Mouse (Mus musculus) liver, embryonic 13.5 days (tissue): ENCODE measurements around the gene Aoc3. TPM values are rescaled to one million over a fixed set of nuclear protein-coding genes. Genes with fewer than 3 reads are reported as not detected.
"Not testable (repeated sequence)": the region's sequence is repeated elsewhere in the genome, so short reads cannot be mapped to it uniquely, and the experiment has no call there.

Experiments
- ATAC-seq: fragments of 200-750 bp; cut with Nextera tagmentation; 2 replicates; pipeline ENCODE4 v1.8.0; 2017; ENCODE audit warnings: low read depth, mild to moderate bottlenecking, moderate number of reproducible peaks, moderate library complexity
- DNase-seq: peaks from one replicate; pipeline ENCODE4 v3.0.0; 2022
- H3K27ac ChIP-seq: fragments of 300-500 bp; sonication (generic); 2 replicates; pipeline ENCODE4 v1.5.1; 2015; ENCODE audit warnings: moderate library complexity, mild to moderate bottlenecking, inconsistent platforms
- H3K27me3 ChIP-seq: fragments of 300-500 bp; sonication (generic); 2 replicates; pipeline ENCODE4 v1.6.1; 2015; ENCODE audit warnings: mild to moderate bottlenecking, inconsistent platforms
- H3K36me3 ChIP-seq: fragments of 300-500 bp; sonication (generic); 2 replicates; pipeline ENCODE4 v1.6.1; 2015; ENCODE audit warnings: mild to moderate bottlenecking, inconsistent platforms
- H3K4me1 ChIP-seq: fragments of 300-500 bp; sonication (generic); replicated peaks from 2 replicates; pipeline ENCODE4 v1.6.1; 2015; ENCODE audit warnings: inconsistent platforms
- H3K4me2 ChIP-seq: fragments of 300-500 bp; sonication (generic); 2 replicates; pipeline ENCODE4 v1.6.1; 2015; ENCODE audit warnings: inconsistent platforms, mild to moderate bottlenecking, moderate library complexity
- H3K4me3 ChIP-seq: fragments of 300-500 bp; sonication (generic); replicated peaks from 2 replicates; pipeline ENCODE4 v1.5.1; 2015; ENCODE audit warnings: mild to moderate bottlenecking, inconsistent platforms
- H3K9ac ChIP-seq: fragments of 300-500 bp; sonication (generic); 2 replicates; pipeline ENCODE4 v1.6.1; 2015; ENCODE audit warnings: mild to moderate bottlenecking, inconsistent platforms
- H3K9me3 ChIP-seq: fragments of 300-500 bp; sonication (generic); replicated peaks from 2 replicates; pipeline ENCODE4 v1.6.1; 2016; ENCODE audit warnings: inconsistent platforms
- WGBS: fragments of 180-500 bp; shearing (Covaris S2); methylation state at CpG from one replicate; pipeline ENCODE4 v1.1.7; 2015; ENCODE audit not compliant: insufficient replicate concordance; 5-methylcytosine and 5-hydroxymethylcytosine counted together
- microRNA-seq: library from miRNA; unstranded; fragments of <30 nt; microRNA quantifications from one replicate; pipeline ENCODE4, GENCODE M21; 2016
- polyA plus RNA-seq: library from polyadenylated mRNA; unstranded; fragments of >200 nt; fragmentation: Nextera tagmentation; extraction: Ambion mirVana; gene quantifications from 2 replicates; pipeline ENCODE4 v1.2.1, GENCODE M21; 2015

Gene Aoc3
- polyA plus RNA-seq, 1 experiment from 2014 or later: 0.07 TPM

GRCm38 (mm10) chr11:101378196-101378595 is 47.8 kb downstream of the Aoc3 start:
- H3K4me1 ChIP-seq, H3K9ac ChIP-seq, H3K4me2 ChIP-seq, H3K36me3 ChIP-seq, ATAC-seq, H3K27ac ChIP-seq, H3K4me3 ChIP-seq, DNase-seq, H3K9me3 ChIP-seq: not testable (repeated sequence)
- 82% methylated on average over 8 of the region's 8 CpGs for WGBS
- peaks cover 10% of the 10 kb centered on the region; the same call in 1 of the 2 replicates for H3K27me3 ChIP-seq

GRCm38 (mm10) chr11:101378926-101379325 is 48.5 kb downstream of the Aoc3 start:
- Histone ChIP-seq H3K4me1 (no peaks in the 10 kb centered on the region), H3K27me3 (peaks cover 10% of the 10 kb centered on the region; the same call in 1 of the 2 replicates), H3K9ac (no peak overlapping the region), H3K9me3 (no peaks in the 10 kb centered on the region), H3K27ac (no peak overlapping the region), H3K36me3 (no peaks in the 10 kb centered on the region), H3K4me2 (no peak overlapping the region), H3K4me3 (no peak overlapping the region)
- ATAC-seq (no peak), DNase-seq (no peak)
- WGBS: 64% methylated on average over 6 of the region's 6 CpGs

GRCm38 (mm10) chr11:101381817-101382216 is 51.4 kb downstream of the Aoc3 start:
- Histone ChIP-seq H3K4me3 (no peak overlapping the region), H3K27ac (no peak overlapping the region), H3K9me3 (no peaks in the 10 kb centered on the region), H3K4me2 (no peak overlapping the region), H3K36me3 (no peaks in the 10 kb centered on the region), H3K4me1 (no peaks in the 10 kb centered on the region), H3K9ac (no peak overlapping the region), H3K27me3 (peaks cover 10% of the 10 kb centered on the region; the same call in 1 of the 2 replicates)
- DNase-seq (no peak), ATAC-seq (no peak)
- 29% methylated on average over 4 of the region's 4 CpGs for WGBS

Small RNA genes lying within 50 kb of the gene (microRNA-seq; reads per million reads assigned to microRNA genes)
- gene Gm25593: not detected

Other genes starting within 250 kb of the Aoc3 start
- 23.0 and 23.2 TPM in 2 replicates for gene Coasy, start 248.0 kb upstream of the Aoc3 start, polyA plus RNA-seq
- 32.5 and 34.4 TPM in 2 replicates for gene Mlx, start 243.3 kb upstream of the Aoc3 start, polyA plus RNA-seq
- 26.4 and 27.1 TPM in 2 replicates for gene Psmc3ip, start 235.2 kb upstream of the Aoc3 start, polyA plus RNA-seq
- 11.5 and 13.0 TPM in 2 replicates for gene Retreg3, start 210.7 kb upstream of the Aoc3 start, polyA plus RNA-seq
- gene Tubg1, start 210.7 kb upstream of the Aoc3 start, polyA plus RNA-seq: 49.7 and 54.4 TPM in 2 replicates
- 0.29 and 0.37 TPM in 2 replicates for gene Tubg2, start 174.7 kb upstream of the Aoc3 start, polyA plus RNA-seq
- gene Cntnap1, start 160.1 kb upstream of the Aoc3 start, polyA plus RNA-seq: 0.09 and 0.12 TPM in 2 replicates
- 1.0 and 1.1 TPM in 2 replicates for gene Plekhh3, start 159.3 kb upstream of the Aoc3 start, polyA plus RNA-seq
- not detected in 2 replicates for gene Ccr10, start 155.2 kb upstream of the Aoc3 start, polyA plus RNA-seq
- gene Ezh1, start 104.1 kb upstream of the Aoc3 start, polyA plus RNA-seq: 6.6 and 7.4 TPM in 2 replicates
- 23.4 and 25.4 TPM in 2 replicates for gene Ramp2, start 84.6 kb upstream of the Aoc3 start, polyA plus RNA-seq
- gene Vps25, start 76.9 kb upstream of the Aoc3 start, polyA plus RNA-seq: 98.5 and 99.4 TPM in 2 replicates
- gene Wnk4, start 70.0 kb upstream of the Aoc3 start, polyA plus RNA-seq: 5.5 and 7.9 TPM in 2 replicates
- 0.63 and 0.85 TPM in 2 replicates for gene Cntd1, start 51.6 kb upstream of the Aoc3 start, polyA plus RNA-seq
- gene Coa3, start 51.5 kb upstream of the Aoc3 start, polyA plus RNA-seq: 125 TPM in 2 replicates
- 108 and 112 TPM in 2 replicates for gene Becn1, start 28.3 kb upstream of the Aoc3 start, polyA plus RNA-seq
- 198 and 239 TPM in 2 replicates for gene Psme3, start 14.4 kb upstream of the Aoc3 start, polyA plus RNA-seq
- gene Aoc2, start 5.5 kb upstream of the Aoc3 start, polyA plus RNA-seq: 1.2 and 1.3 TPM in 2 replicates
- not detected in 2 replicates for gene G6pc, start 37.0 kb downstream of the Aoc3 start, polyA plus RNA-seq
- 63.2 and 63.7 TPM in 2 replicates for gene Aarsd1, start 87.0 kb downstream of the Aoc3 start, polyA plus RNA-seq
- 3.7 TPM in 2 replicates for gene Gm27029, start 94.2 kb downstream of the Aoc3 start, polyA plus RNA-seq
- 6.0 and 6.9 TPM in 2 replicates for gene Rundc1, start 94.5 kb downstream of the Aoc3 start, polyA plus RNA-seq
- 0.66 and 1.2 TPM in 2 replicates for gene Ptges3l, start 94.7 kb downstream of the Aoc3 start, polyA plus RNA-seq
- 344 and 360 TPM in 2 replicates for gene Rpl27, start 111.7 kb downstream of the Aoc3 start, polyA plus RNA-seq
- gene Ifi35, start 117.8 kb downstream of the Aoc3 start, polyA plus RNA-seq: 31.4 and 33.0 TPM in 2 replicates
- 3.1 and 3.4 TPM in 2 replicates for gene Rnd2, start 134.4 kb downstream of the Aoc3 start, polyA plus RNA-seq
- gene Vat1, start 135.6 kb downstream of the Aoc3 start, polyA plus RNA-seq: 8.8 and 8.9 TPM in 2 replicates
- 11.9 and 15.9 TPM in 2 replicates for gene Brca1, start 221.3 kb downstream of the Aoc3 start, polyA plus RNA-seq
- gene Nbr1, start 221.5 kb downstream of the Aoc3 start, polyA plus RNA-seq: 32.3 and 43.3 TPM in 2 replicates